Comparison of ENCODE assay signal across 15 mouse cellular contexts in the genomic region with DNA sequence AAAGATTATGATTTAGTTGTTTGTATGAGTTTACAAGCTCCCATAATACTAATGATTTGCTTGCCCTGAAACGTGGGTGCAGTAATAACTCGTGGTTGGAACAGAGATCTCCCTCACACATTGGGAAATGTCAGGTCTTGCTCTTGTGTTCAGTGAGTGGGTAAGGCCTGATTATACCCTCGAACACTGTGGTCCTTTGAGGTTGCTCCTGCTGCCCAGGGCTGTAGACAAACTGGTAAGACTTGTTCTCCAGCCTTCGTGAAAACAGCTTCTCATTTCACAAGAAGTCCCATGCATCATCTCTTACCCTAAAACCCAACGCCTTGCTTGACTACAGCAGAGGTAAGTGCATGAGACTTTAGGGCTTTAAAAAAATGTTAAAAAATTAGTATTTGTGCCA.
"Had no signal": no experiment of that assay in that cellular context is flagged by ENCODE, and none has a peak within 500 bp of the region (broad histone marks: within the 10 kb centered on the region; RNA-seq: fewer than 3 reads in every experiment).

No protein-coding gene starts in this region.

- H3K4me3 ChIP-seq: liver, embryonic 15.5 days; megakaryocyte, embryonic 14.5 days; midbrain, embryonic 13.5 days; midbrain, embryonic 15.5 days; neural tube, embryonic 12.5 days; stomach, embryonic 15.5 days had no signal

- H3K9ac ChIP-seq: liver, embryonic 15.5 days; liver, postnatal 0 days; midbrain, embryonic 13.5 days; midbrain, embryonic 15.5 days; neural tube, embryonic 12.5 days; stomach, embryonic 15.5 days had no signal

- H3K9me3 ChIP-seq: liver, embryonic 15.5 days; megakaryocyte, embryonic 14.5 days; midbrain, embryonic 13.5 days; midbrain, embryonic 15.5 days; neural tube, embryonic 12.5 days; stomach, embryonic 15.5 days had no signal

- H3K4me1 ChIP-seq: liver, embryonic 15.5 days; megakaryocyte, embryonic 14.5 days; midbrain, embryonic 13.5 days; midbrain, embryonic 15.5 days; neural tube, embryonic 12.5 days; stomach, embryonic 15.5 days had no signal

- H3K27me3 ChIP-seq: liver, embryonic 15.5 days; megakaryocyte, embryonic 14.5 days; midbrain, embryonic 13.5 days; midbrain, embryonic 15.5 days; neural tube, embryonic 12.5 days; stomach, embryonic 15.5 days had no signal

- ATAC-seq: liver, postnatal 0 days; midbrain, embryonic 13.5 days; midbrain, embryonic 15.5 days had no signal

- DNase-seq: liver, postnatal 0 days; lung, adult 2 months; lung, postnatal 10 days; right cerebral cortex, postnatal 14 days; thymus, adult 2 months; thymus, postnatal 25 days; thymus, postnatal 4 days had no signal

- H3K4me2 ChIP-seq: liver, embryonic 15.5 days; midbrain, embryonic 11.5 days; midbrain, embryonic 13.5 days; midbrain, embryonic 15.5 days; neural tube, embryonic 12.5 days; stomach, embryonic 15.5 days had no signal

- H3K27ac ChIP-seq: liver, embryonic 15.5 days; macrophage; midbrain, embryonic 13.5 days; midbrain, embryonic 15.5 days; neural tube, embryonic 12.5 days; stomach, embryonic 15.5 days had no signal

- H3K36me3 ChIP-seq: liver, embryonic 15.5 days; midbrain, embryonic 13.5 days; midbrain, embryonic 15.5 days; neural tube, embryonic 12.5 days; stomach, embryonic 15.5 days had no signal
